In the genomic region with DNA sequence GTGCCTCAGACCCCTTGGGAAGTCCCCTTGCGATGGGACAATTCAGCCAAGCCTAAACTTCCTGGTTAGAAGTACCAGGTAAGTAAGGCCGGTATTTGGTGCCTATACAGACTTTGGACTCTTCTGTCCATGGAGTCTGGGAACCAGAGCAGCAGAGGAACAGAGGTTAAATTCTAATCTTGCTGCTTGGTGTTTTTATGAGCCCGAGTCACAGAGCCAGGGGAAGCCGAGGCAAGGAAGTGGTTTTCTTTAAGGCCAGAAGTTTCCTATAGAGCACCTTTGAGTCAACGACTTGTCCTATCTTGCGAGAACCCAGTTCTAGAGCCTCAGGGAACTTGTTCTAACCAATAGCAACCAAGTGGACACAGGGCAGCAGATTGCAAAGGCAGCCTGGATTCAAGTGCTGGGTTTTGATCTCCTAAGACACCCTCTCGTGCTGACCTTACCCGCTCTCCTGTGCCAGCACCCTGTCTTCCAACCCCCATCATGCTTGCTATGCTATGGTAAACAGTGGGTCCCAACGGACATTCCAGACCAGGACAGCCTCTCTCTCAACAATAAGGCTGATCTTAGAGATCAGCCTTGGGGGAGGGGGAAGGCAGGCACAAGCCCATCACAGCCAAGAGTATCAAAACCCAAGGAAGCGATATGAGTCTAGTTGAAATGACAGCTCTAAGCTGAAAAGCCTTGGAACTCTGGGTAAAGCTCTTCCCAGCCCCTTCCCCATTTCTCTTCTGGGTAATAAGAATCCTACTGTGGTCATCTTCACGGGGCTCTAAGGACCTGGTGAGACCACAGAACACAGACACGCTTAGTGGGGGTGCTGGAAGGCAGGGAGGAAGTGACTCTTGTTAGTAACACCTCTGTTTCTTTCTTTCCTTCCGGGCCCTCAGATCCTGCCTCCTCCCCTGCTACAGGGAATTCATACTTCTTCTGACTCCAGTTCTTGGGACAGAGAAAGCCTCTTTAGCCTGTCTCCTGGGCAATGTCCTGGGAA, we compare ENCODE assay signal across 10 mouse cellular contexts. TPM values are rescaled to one million over a fixed set of nuclear protein-coding genes. Genes with fewer than 3 reads are reported as not detected.
DNase-seq lines count a peak whose midpoint lies in the region; ATAC-seq and TF ChIP-seq lines count a peak whose summit lies in the region.
"Had no signal": no experiment of that assay in that cellular context is flagged by ENCODE, and none has a peak within 500 bp of the region (broad histone marks: within the 10 kb centered on the region; RNA-seq: fewer than 3 reads in every experiment).

No protein-coding gene starts in this region.

- H3K27ac ChIP-seq in heart, adult 2 months, result peak overlapping the region; percentile 91
- no peak overlapping the region for H3K27ac ChIP-seq in hindbrain, postnatal 0 days
- no peak overlapping the region for H3K27ac ChIP-seq in midbrain, embryonic 13.5 days

- TF ChIP-seq EP300 in heart, adult 2 months (IDR thresholded peaks at IDR 0.05; ENCODE audit: insufficient read depth, low read depth, low read length), result no peak

- intact Hi-C loops in heart, adult 2 months (cut with DNase I), result loop anchor here (2.0 kb wide), 1 partner anchor 65 kb away; no protein-coding TSS in a partner anchor
- intact Hi-C loops in heart, postnatal 14 days (cut with DNase I), result loop anchor here (5.0 kb wide), 2 partner anchors 33 to 73 kb away; no protein-coding TSS in a partner anchor

- no peaks in the 10 kb centered on the region; the same call in 1 of the 2 replicates for H3K27me3 ChIP-seq in heart, adult 2 months (ENCODE audit: control insufficient read depth, insufficient read depth, low read length)
- no peaks in the 10 kb centered on the region for H3K27me3 ChIP-seq in hindbrain, postnatal 0 days (ENCODE audit: insufficient read depth, low read length)
- H3K27me3 ChIP-seq in midbrain, embryonic 13.5 days, result peaks cover 26% of the 10 kb centered on the region

- ATAC-seq in hindbrain, postnatal 0 days, result no peak
- ATAC-seq in midbrain, embryonic 13.5 days, result no peak

- H3K4me2 ChIP-seq in hindbrain, postnatal 0 days (ENCODE audit: low read depth, low read length), result peak overlapping the region; percentile 85
- peak overlapping the region; percentile 99 for H3K4me2 ChIP-seq in midbrain, embryonic 13.5 days (replicated peaks)

- 39% methylated on average over 13 of the region's 13 CpGs for WGBS in heart, adult 2 months
- WGBS in hindbrain, postnatal 0 days, result 64% methylated on average over 13 of the region's 13 CpGs
- WGBS in midbrain, embryonic 13.5 days, result 64% methylated on average over 13 of the region's 13 CpGs

- peaks cover 12% of the 10 kb centered on the region for H3K4me1 ChIP-seq in heart, adult 2 months (ENCODE audit: control insufficient read depth, insufficient read depth, low read length)
- peaks cover 18% of the 10 kb centered on the region for H3K4me1 ChIP-seq in hindbrain, postnatal 0 days (ENCODE audit: insufficient read depth, low read length)
- peaks cover 69% of the 10 kb centered on the region for H3K4me1 ChIP-seq in midbrain, embryonic 13.5 days (replicated peaks)

- DNase-seq in heart, adult 2 months, result no peak
- no peak for DNase-seq in heart, postnatal 14 days
- DNase-seq in B cell, adult 2 months, result peak; percentile 44 to 53
- no peak for DNase-seq in hindbrain, postnatal 0 days (ENCODE audit: low spot score)
- DNase-seq in retina, embryonic 14.5 days (ENCODE audit: low spot score), result no peak
- DNase-seq in Muller cell, postnatal 12 days (ENCODE audit: inconsistent ontology term), result no peak
- DNase-seq in urinary bladder, postnatal 4 days (ENCODE audit: low spot score in 2 of 2), result no peak
- DNase-seq: cerebellum, adult 11 months had no signal

- H3K9ac ChIP-seq in heart, adult 2 months (ENCODE audit: low read depth, low read length), result peak overlapping the region; percentile 4; the same call in 1 of the 2 replicates
- H3K9ac ChIP-seq in hindbrain, postnatal 0 days (replicated peaks; ENCODE audit: low read length), result peak overlapping the region; percentile 78
- no peak overlapping the region for H3K9ac ChIP-seq in midbrain, embryonic 13.5 days (replicated peaks)

- no peak for TF ChIP-seq CTCF in heart, adult 2 months (IDR thresholded peaks at IDR 0.05)
- TF ChIP-seq CTCF in hindbrain, postnatal 0 days (IDR thresholded peaks at IDR 0.05; ENCODE audit: low read depth), result no peak

- H3K9me3 ChIP-seq in hindbrain, postnatal 0 days (ENCODE audit: low read length), result no peaks in the 10 kb centered on the region
- H3K9me3 ChIP-seq in midbrain, embryonic 13.5 days, result no peaks in the 10 kb centered on the region

- H3K79me2 ChIP-seq in heart, adult 2 months (replicated peaks; ENCODE audit: control insufficient read depth, insufficient read depth, low read length), result no peaks in the 10 kb centered on the region

- TF ChIP-seq POLR2A in heart, adult 2 months (IDR thresholded peaks at IDR 0.05; ENCODE audit: insufficient read depth, low read depth, low read length), result no peak

- H3K36me3 ChIP-seq in heart, adult 2 months (ENCODE audit: control insufficient read depth, insufficient read depth, low read length), result no peaks in the 10 kb centered on the region
- H3K36me3 ChIP-seq in hindbrain, postnatal 0 days (ENCODE audit: insufficient read depth, low read length), result no peaks in the 10 kb centered on the region
- H3K36me3 ChIP-seq in midbrain, embryonic 13.5 days, result no peaks in the 10 kb centered on the region

- H3K4me3 ChIP-seq in heart, adult 2 months, result peak overlapping the region; percentile 64
- peak overlapping the region; percentile 66 for H3K4me3 ChIP-seq in hindbrain, postnatal 0 days (ENCODE audit: low read length)
- H3K4me3 ChIP-seq in midbrain, embryonic 13.5 days (replicated peaks), result 0 out of 2 replicates have a peak overlapping the region, but pooled peaks have one; percentile 63
- H3K4me3 ChIP-seq: myocyte had no signal

RNA-seq across cellular contexts. Expression of gene Ppp1r16b, which starts 4.3 kb away (rescaled TPM):
- 10 to 100 TPM; 10.4 to 12.3 TPM for total RNA-seq in heart, adult 2 months (2021)
- 3.3 and 5.3 TPM in 2 replicates for polyA plus RNA-seq in heart, adult 2 months (2012; rRNA removed)
- 10 to 100 TPM; 17.0 to 20.2 TPM for total RNA-seq in heart, postnatal 14 days (2021)
- total RNA-seq in hindbrain, postnatal 0 days (2014; rRNA removed), result 25.9 and 32.4 TPM in 2 replicates
- 29.7 and 30.3 TPM in 2 replicates for polyA plus RNA-seq in hindbrain, postnatal 0 days (2015; fragmentation: Nextera tagmentation; extraction: Ambion mirVana)
- 8.4 and 8.7 TPM in 2 replicates for polyA plus RNA-seq in midbrain, embryonic 13.5 days (2015; fragmentation: Nextera tagmentation; extraction: Ambion mirVana)

RNA-seq across cellular contexts. Expression of gene Actr5, which starts 44.8 kb away (rescaled TPM):
- total RNA-seq in heart, adult 2 months (2021), result 1 to 10 TPM; 4.8 to 6.4 TPM
- 2.9 and 3.5 TPM in 2 replicates for polyA plus RNA-seq in heart, adult 2 months (2012; rRNA removed)
- total RNA-seq in heart, postnatal 14 days (2021), result 1 to 10 TPM; 6.9 to 8.9 TPM
- 18.0 and 25.4 TPM in 2 replicates for total RNA-seq in hindbrain, postnatal 0 days (2014; rRNA removed)
- 8.0 and 8.6 TPM in 2 replicates for polyA plus RNA-seq in hindbrain, postnatal 0 days (2015; fragmentation: Nextera tagmentation; extraction: Ambion mirVana)
- polyA plus RNA-seq in midbrain, embryonic 13.5 days (2015; fragmentation: Nextera tagmentation; extraction: Ambion mirVana), result 10.9 and 14.6 TPM in 2 replicates

RNA-seq across cellular contexts. Expression of gene Slc32a1, which starts 58.9 kb away (rescaled TPM):
- not detected for total RNA-seq in heart, adult 2 months (2021)
- not detected in 2 replicates for polyA plus RNA-seq in heart, adult 2 months (2012; rRNA removed)
- not detected for total RNA-seq in heart, postnatal 14 days (2021)
- 70.4 and 79.8 TPM in 2 replicates for total RNA-seq in hindbrain, postnatal 0 days (2014; rRNA removed)
- polyA plus RNA-seq in hindbrain, postnatal 0 days (2015; fragmentation: Nextera tagmentation; extraction: Ambion mirVana), result 16.5 and 16.7 TPM in 2 replicates
- polyA plus RNA-seq in midbrain, embryonic 13.5 days (2015; fragmentation: Nextera tagmentation; extraction: Ambion mirVana), result 6.5 and 8.3 TPM in 2 replicates
- polyA plus RNA-seq: myocyte had no signal

Comparison
In these comparisons a context has a peak if more than half of its experiments do, and no peak if none do; other contexts are left out.
1. DNase-seq: peak in B cell, adult 2 months (2 of 2); none in heart, adult 2 months (0 of 2), heart, postnatal 14 days (0 of 2), hindbrain, postnatal 0 days (single experiment), retina, embryonic 14.5 days (single experiment), Muller cell, postnatal 12 days (single experiment) and urinary bladder, postnatal 4 days (0 of 2).
2. RNA of gene Slc32a1, which starts 58.9 kb away (total RNA-seq): 70.4 to 79.8 TPM in hindbrain, postnatal 0 days; not detected in heart, adult 2 months and not detected in heart, postnatal 14 days; every median in the first group is over 10 times any median in the second.
3. Peak in every context shown above with its lines, with median percentiles within 50 percentile points of each other: H3K4me3 ChIP-seq.